Mouse (Mus musculus) T-cell, adult 2 months (primary cell): ENCODE data around the gene Scrn1.

Experiments
- DNase-seq: peaks from one replicate; pipeline ENCODE4 v3.0.0; 2022; ENCODE audit warnings: low spot score

Scrn1 gene

GRCm38 (mm10) chr6:54565665-54566545 is at the start of gene Scrn1:
Gene Scrn1, minus strand, starts transcription at chr6:54566489.
- peak; percentile 3 for DNase-seq

GRCm38 (mm10) chr6:54606241-54606640 is 40.0 kb upstream of the Scrn1 start:
- no peak for DNase-seq

- DNase-seq = no peak
Measured at GRCm38 (mm10) chr6:54604001-54604715, 37.9 kb upstream of the Scrn1 start.

GRCm38 (mm10) chr6:54602891-54603290 is 36.6 kb upstream of the Scrn1 start:
- DNase-seq = no peak

GRCm38 (mm10) chr6:54600681-54601347 is 34.5 kb upstream of the Scrn1 start:
- no peak for DNase-seq

- DNase-seq = no peak
Measured at GRCm38 (mm10) chr6:54597711-54598110, 31.4 kb upstream of the Scrn1 start.

- no peak for DNase-seq
Measured at GRCm38 (mm10) chr6:54597208-54597607, 30.9 kb upstream of the Scrn1 start, which contains the start of gene Fkbp14. Gene Fkbp14, minus strand, starts transcription at chr6:54597308.

GRCm38 (mm10) chr6:54595330-54595878 is 29.1 kb upstream of the Scrn1 start:
- no peak for DNase-seq

GRCm38 (mm10) chr6:54594469-54595329 is 28.4 kb upstream of the Scrn1 start, which contains the start of gene Plekha8:
Gene Plekha8, plus strand, starts transcription at chr6:54595111.
- peak; percentile 78 for DNase-seq

- DNase-seq = no peak
Measured at GRCm38 (mm10) chr6:54593766-54594468, 27.6 kb upstream of the Scrn1 start.

GRCm38 (mm10) chr6:54592938-54593535 is 26.7 kb upstream of the Scrn1 start:
- peak; percentile 80 for DNase-seq

- DNase-seq = no peak
Measured at GRCm38 (mm10) chr6:54591778-54592177, 25.5 kb upstream of the Scrn1 start.

GRCm38 (mm10) chr6:54590691-54591090 is 24.4 kb upstream of the Scrn1 start:
- DNase-seq = no peak

- no peak for DNase-seq
Measured at GRCm38 (mm10) chr6:54588212-54588611, 21.9 kb upstream of the Scrn1 start.

GRCm38 (mm10) chr6:54587683-54588082 is 21.4 kb upstream of the Scrn1 start:
- no peak for DNase-seq

GRCm38 (mm10) chr6:54586911-54587310 is 20.6 kb upstream of the Scrn1 start:
- no peak for DNase-seq

- DNase-seq = peak; percentile 39
Measured at GRCm38 (mm10) chr6:54586175-54586574, 19.9 kb upstream of the Scrn1 start.

GRCm38 (mm10) chr6:54573218-54573955 is 7.1 kb upstream of the Scrn1 start:
- no peak for DNase-seq

GRCm38 (mm10) chr6:54569776-54570175 is 3.5 kb upstream of the Scrn1 start:
- no peak for DNase-seq
